Mouse (Mus musculus) WW6 (cell line): Measurements from ENCODE around the gene Senp2.
"Not testable (repeated sequence)": the region's sequence is repeated elsewhere in the genome, so short reads cannot be mapped to it uniquely, and the experiment has no call there.

Experiments
- DNase-seq: peaks from one replicate; pipeline ENCODE4 v3.0.0-alpha.2; 2013; ENCODE audit warnings: low read depth, low spot score

Gene Senp2

GRCm38 (mm10) chr16:22009099-22009584 is at the start of gene Senp2:
Gene Senp2, plus strand, starts transcription at chr16:22009484.
- peak; percentile 99 for DNase-seq

DNA sequence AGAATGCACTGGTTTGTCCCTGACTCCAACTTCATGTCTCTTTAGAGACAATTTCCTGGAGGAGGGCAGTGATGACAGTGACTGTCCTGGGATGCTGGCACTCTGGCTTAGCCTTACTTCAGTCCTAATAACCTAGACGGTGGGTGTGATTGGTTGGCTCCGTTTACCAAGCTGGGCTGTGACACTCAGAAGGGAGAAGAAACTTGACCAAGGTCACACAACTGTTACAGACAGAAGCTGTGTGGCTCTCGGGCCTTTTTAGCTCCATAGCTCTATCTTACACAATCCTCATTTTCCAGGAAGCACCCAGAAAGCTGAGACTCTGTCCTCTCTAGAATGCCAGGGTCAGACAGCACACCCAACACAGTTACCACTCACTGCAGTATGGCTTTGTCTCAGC is 43.7 kb upstream of the Senp2 start:
- no peak for DNase-seq

- no peak for DNase-seq
These were observed 39.4 kb upstream of the Senp2 start for GRCm38 (mm10) chr16:21969874-21970273.

- DNase-seq, result no peak
These were observed 38.7 kb upstream of the Senp2 start for GRCm38 (mm10) chr16:21970536-21970935.

GRCm38 (mm10) chr16:21971446-21971845 is 37.8 kb upstream of the Senp2 start:
- no peak for DNase-seq

GRCm38 (mm10) chr16:21976203-21976602 is 33.1 kb upstream of the Senp2 start:
- no peak for DNase-seq

DNA sequence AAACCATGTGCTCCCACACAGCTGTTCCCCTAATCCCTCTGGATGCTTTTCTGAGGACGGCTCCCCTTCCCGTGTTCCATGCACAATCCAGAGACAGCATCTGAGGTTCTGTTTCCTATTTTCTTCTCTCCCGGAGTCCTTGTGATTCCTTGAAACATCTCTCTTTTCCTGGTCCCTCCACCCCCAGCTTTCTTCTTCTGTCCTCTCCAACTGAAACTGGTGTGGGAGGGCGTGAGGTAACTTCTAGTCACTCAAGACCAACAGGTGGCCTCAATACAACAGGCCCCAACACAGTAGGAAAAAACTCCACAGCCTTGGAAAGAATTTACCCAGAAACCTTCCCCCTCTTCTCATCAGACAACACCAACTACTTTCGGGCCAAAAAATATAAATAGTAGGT is 31.9 kb upstream of the Senp2 start:
- DNase-seq, result no peak

- DNase-seq, result no peak
These were observed 26.1 kb upstream of the Senp2 start for GRCm38 (mm10) chr16:21983146-21983545.

GRCm38 (mm10) chr16:21983581-21983980 is 25.7 kb upstream of the Senp2 start:
- DNase-seq, result no peak

- DNase-seq, result no peak
These were observed 25.2 kb upstream of the Senp2 start for GRCm38 (mm10) chr16:21984091-21984490.

DNA sequence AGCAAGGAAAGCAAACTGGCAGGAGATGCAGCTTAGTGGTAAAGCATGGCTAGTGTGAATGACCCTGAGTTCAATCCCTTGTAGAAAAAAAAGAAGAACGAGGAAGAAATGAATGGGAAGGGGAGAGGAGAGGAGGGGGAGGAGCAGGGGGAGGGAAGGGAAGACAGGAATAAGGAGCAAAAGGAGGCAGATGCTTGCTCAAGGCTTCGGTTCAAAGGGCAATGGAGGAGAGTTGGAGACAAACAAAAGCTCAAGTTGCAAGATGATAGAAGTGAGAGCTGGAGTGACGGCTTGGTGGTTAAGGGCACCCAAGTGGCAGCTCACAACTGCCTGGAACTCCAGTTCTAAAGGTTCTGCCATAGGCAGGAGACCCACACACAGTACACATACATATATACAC is 23.1 kb upstream of the Senp2 start:
- no peak for DNase-seq

DNA sequence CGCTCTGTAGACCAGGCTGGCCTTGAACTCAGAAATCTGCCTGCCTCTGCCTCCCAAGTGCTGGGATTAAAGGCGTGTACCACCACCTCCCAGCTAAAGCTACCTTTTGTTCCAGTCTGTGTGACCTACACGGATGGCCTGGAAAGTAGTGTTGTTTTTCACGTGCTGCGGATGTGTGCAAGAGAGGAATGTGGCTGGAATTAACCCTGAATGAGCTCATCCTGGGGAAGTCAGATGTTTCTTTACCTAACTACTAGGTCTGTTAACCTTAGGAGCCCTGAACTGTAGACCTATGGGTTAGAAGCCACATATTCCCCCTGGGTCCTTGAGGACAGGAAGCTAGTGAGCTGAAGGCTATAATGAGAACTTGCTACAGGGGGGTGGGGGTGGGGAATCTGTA is 21.3 kb upstream of the Senp2 start:
- DNase-seq, result no peak

DNA sequence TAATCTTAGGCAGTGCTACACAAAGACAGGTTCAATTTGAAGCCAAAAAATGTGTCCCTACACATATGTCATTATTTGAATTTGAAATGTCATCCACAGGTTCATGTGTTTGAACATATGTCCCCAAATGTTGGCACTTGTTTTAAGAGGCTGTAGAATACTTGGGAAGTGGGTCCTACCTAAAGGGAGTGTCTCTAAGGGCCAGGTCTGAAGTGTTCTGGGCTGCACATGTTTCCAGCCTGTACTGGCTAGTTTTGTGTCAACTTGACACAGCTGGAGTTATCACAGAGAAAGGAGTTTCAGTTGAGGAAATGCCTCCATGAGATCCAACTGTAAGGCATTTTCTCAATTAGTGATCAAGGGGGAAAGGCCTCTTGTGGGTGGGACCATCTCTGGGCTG is 18.4 kb upstream of the Senp2 start:
- not testable (repeated sequence) for DNase-seq

GRCm38 (mm10) chr16:21991774-21992173 is 17.5 kb upstream of the Senp2 start:
- DNase-seq, result no peak

GRCm38 (mm10) chr16:21995304-21995703 is 14.0 kb upstream of the Senp2 start, which contains the start of gene Liph:
Gene Liph, minus strand, starts transcription at chr16:21995663.
- DNase-seq, result peak; percentile 61

GRCm38 (mm10) chr16:21996402-21996801 is 12.9 kb upstream of the Senp2 start:
- no peak for DNase-seq

GRCm38 (mm10) chr16:21996881-21997641 is 12.2 kb upstream of the Senp2 start:
- DNase-seq, result no peak

- DNase-seq, result no peak
These were observed 11.2 kb upstream of the Senp2 start for GRCm38 (mm10) chr16:21998061-21998460.

- DNase-seq, result no peak
These were observed 9.2 kb upstream of the Senp2 start for GRCm38 (mm10) chr16:21999941-22000690.

- DNase-seq, result no peak
These were observed 8.1 kb upstream of the Senp2 start for GRCm38 (mm10) chr16:22001172-22001571.

GRCm38 (mm10) chr16:22001606-22002005 is 7.7 kb upstream of the Senp2 start:
- no peak for DNase-seq

DNA sequence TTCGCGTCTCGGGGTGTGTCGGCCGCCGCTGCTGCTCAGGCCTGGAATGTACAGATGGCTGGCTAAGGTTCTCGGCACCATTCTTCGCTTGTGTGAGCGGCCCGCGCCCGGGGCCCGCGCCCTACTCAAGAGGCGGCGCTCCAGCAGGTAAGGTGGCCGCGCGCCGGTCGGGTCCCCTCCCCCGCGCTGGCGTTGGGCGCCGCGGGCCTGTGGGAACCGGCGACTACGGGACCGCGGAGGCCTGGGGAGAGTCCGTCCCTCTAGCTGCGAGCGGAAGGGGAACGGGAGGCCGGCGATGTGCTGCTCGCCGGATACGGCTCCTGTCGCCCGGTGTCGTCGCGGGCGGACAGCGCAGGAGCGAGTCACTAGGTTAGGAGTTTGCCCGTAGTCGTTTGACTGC is 312 bp downstream of the Senp2 start:
- DNase-seq, result no peak

GRCm38 (mm10) chr16:22015569-22015968 is 6.3 kb downstream of the Senp2 start:
- no peak for DNase-seq
